In genomic region chr16:18723874-18724273, GRCm38 (mm10) we compare ENCODE assay signal across 21 mouse cellular contexts. TPM values are rescaled to one million over a fixed set of nuclear protein-coding genes. Genes with fewer than 3 reads are reported as not detected.
A peak's percentile ranks its signal among the peaks of the same experiment; 100 is the strongest.
DNase-seq lines count a peak whose midpoint lies in the region; ATAC-seq and TF ChIP-seq lines count a peak whose summit lies in the region.
"Had no signal": no experiment of that assay in that cellular context is flagged by ENCODE, and none has a peak within 500 bp of the region (broad histone marks: within the 10 kb centered on the region; RNA-seq: fewer than 3 reads in every experiment).

No protein-coding gene starts in this region.

- TF ChIP-seq CTCF in cerebellum, adult 2 months (IDR thresholded peaks at IDR 0.05; ENCODE audit: borderline replicate concordance, insufficient read depth, low read depth, low read length), result 0 out of 2 replicates have a peak, but pooled peaks have one; percentile 3
- TF ChIP-seq CTCF in hindbrain, postnatal 0 days (IDR thresholded peaks at IDR 0.05; ENCODE audit: low read depth), result peak; percentile 39
- TF ChIP-seq CTCF in lung, postnatal 0 days (IDR thresholded peaks at IDR 0.05), result peak; percentile 46

- no peak overlapping the region for H3K27ac ChIP-seq in cerebellum, adult 2 months (ENCODE audit: insufficient read depth, low read length)
- H3K27ac ChIP-seq in hindbrain, postnatal 0 days, result no peak overlapping the region; the same call in 1 of the 2 replicates
- H3K27ac ChIP-seq in hindbrain, embryonic 13.5 days, result no peak overlapping the region
- peak overlapping the region; percentile 52 for H3K27ac ChIP-seq in lung, postnatal 0 days (ENCODE audit: low read length)
- H3K27ac ChIP-seq: embryonic facial prominence, embryonic 15.5 days; heart, embryonic 13.5 days; kidney, embryonic 15.5 days; limb, embryonic 13.5 days; midbrain, embryonic 15.5 days; stomach, embryonic 15.5 days had no signal

- H3K4me2 ChIP-seq in hindbrain, postnatal 0 days (ENCODE audit: low read depth, low read length), result no peak overlapping the region
- no peak overlapping the region for H3K4me2 ChIP-seq in hindbrain, embryonic 13.5 days
- H3K4me2 ChIP-seq in lung, postnatal 0 days (replicated peaks; ENCODE audit: low read depth, low read length), result no peak overlapping the region
- H3K4me2 ChIP-seq: embryonic facial prominence, embryonic 15.5 days; heart, embryonic 13.5 days; kidney, embryonic 15.5 days; limb, embryonic 13.5 days; midbrain, embryonic 15.5 days; stomach, embryonic 15.5 days had no signal

- no peaks in the 10 kb centered on the region for H3K9me3 ChIP-seq in hindbrain, postnatal 0 days (ENCODE audit: low read length)
- H3K9me3 ChIP-seq in hindbrain, embryonic 13.5 days, result no peaks in the 10 kb centered on the region
- H3K9me3 ChIP-seq in lung, postnatal 0 days (ENCODE audit: low read length), result no peaks in the 10 kb centered on the region
- H3K9me3 ChIP-seq: embryonic facial prominence, embryonic 15.5 days; heart, embryonic 13.5 days; kidney, embryonic 15.5 days; limb, embryonic 13.5 days; midbrain, embryonic 15.5 days; stomach, embryonic 15.5 days had no signal

- no peak overlapping the region for H3K4me3 ChIP-seq in cerebellum, adult 2 months (replicated peaks; ENCODE audit: insufficient read depth, low read depth, low read length)
- H3K4me3 ChIP-seq in hindbrain, postnatal 0 days (ENCODE audit: low read length), result no peak overlapping the region
- no peak overlapping the region for H3K4me3 ChIP-seq in hindbrain, embryonic 13.5 days
- H3K4me3 ChIP-seq in lung, postnatal 0 days (ENCODE audit: low read depth, low read length), result no peak overlapping the region
- H3K4me3 ChIP-seq: embryonic facial prominence, embryonic 15.5 days; heart, embryonic 13.5 days; kidney, embryonic 15.5 days; limb, embryonic 13.5 days; midbrain, embryonic 15.5 days; stomach, embryonic 15.5 days had no signal

- no peak for TF ChIP-seq POLR2A in cerebellum, adult 2 months (IDR thresholded peaks at IDR 0.05; ENCODE audit: borderline replicate concordance, insufficient read depth, low read length)

- TF ChIP-seq EP300 in lung, postnatal 0 days (IDR thresholded peaks at IDR 0.05), result no peak

- no peak overlapping the region for H3K9ac ChIP-seq in hindbrain, postnatal 0 days (replicated peaks; ENCODE audit: low read length)
- no peak overlapping the region for H3K9ac ChIP-seq in hindbrain, embryonic 13.5 days
- no peak overlapping the region for H3K9ac ChIP-seq in lung, postnatal 0 days (replicated peaks; ENCODE audit: low read depth)
- H3K9ac ChIP-seq: embryonic facial prominence, embryonic 15.5 days; heart, embryonic 13.5 days; kidney, embryonic 15.5 days; limb, embryonic 13.5 days; midbrain, embryonic 15.5 days; stomach, embryonic 15.5 days had no signal

- H3K36me3 ChIP-seq in hindbrain, postnatal 0 days (ENCODE audit: insufficient read depth, low read length), result no peaks in the 10 kb centered on the region
- no peaks in the 10 kb centered on the region for H3K36me3 ChIP-seq in hindbrain, embryonic 13.5 days
- H3K36me3 ChIP-seq in lung, postnatal 0 days (ENCODE audit: insufficient read depth, low read length), result no peaks in the 10 kb centered on the region
- H3K36me3 ChIP-seq: embryonic facial prominence, embryonic 15.5 days; heart, embryonic 13.5 days; kidney, embryonic 15.5 days; limb, embryonic 13.5 days; midbrain, embryonic 15.5 days; stomach, embryonic 15.5 days had no signal

- 6% methylated on average over 3 of the region's 3 CpGs for WGBS in cerebellum, adult 2 months
- 27% methylated on average over 3 of the region's 3 CpGs for WGBS in hindbrain, postnatal 0 days
- 54% methylated on average over 3 of the region's 3 CpGs for WGBS in hindbrain, embryonic 13.5 days
- WGBS in lung, postnatal 0 days, result 16% methylated on average over 3 of the region's 3 CpGs

- H3K4me1 ChIP-seq in cerebellum, adult 2 months (ENCODE audit: control insufficient read depth, insufficient read depth, low read length), result no peaks in the 10 kb centered on the region; the same call in 1 of the 2 replicates
- no peaks in the 10 kb centered on the region for H3K4me1 ChIP-seq in hindbrain, postnatal 0 days (ENCODE audit: insufficient read depth, low read length)
- no peaks in the 10 kb centered on the region for H3K4me1 ChIP-seq in hindbrain, embryonic 13.5 days (replicated peaks)
- peaks cover 5% of the 10 kb centered on the region; the same call in 1 of the 2 replicates for H3K4me1 ChIP-seq in lung, postnatal 0 days (ENCODE audit: insufficient read depth, low read depth, low read length)
- H3K4me1 ChIP-seq: embryonic facial prominence, embryonic 15.5 days; heart, embryonic 13.5 days; limb, embryonic 13.5 days; midbrain, embryonic 15.5 days; stomach, embryonic 15.5 days had no signal

- no peak for DNase-seq in cerebellum, adult 2 months
- no peak for DNase-seq in cerebellum, adult 8-10 months
- DNase-seq in hindbrain, postnatal 0 days (ENCODE audit: low spot score), result peak; percentile 59
- no peak for DNase-seq in lung, postnatal 0 days (ENCODE audit: low spot score)
- DNase-seq in lung, postnatal 14 days, result no peak
- DNase-seq in telencephalon, adult 2 months (ENCODE audit: low read depth, low spot score), result peak; percentile 9
- no peak for DNase-seq in c-Kit-positive CD71-positive TER-119-positive erythroid progenitor cells, embryonic 14.5 days (ENCODE audit: low spot score)
- DNase-seq: adrenal gland, adult 2 months; cerebellum, adult 9-10 months; embryo, embryonic 11 days; heart, postnatal 36 days; spleen, adult 18-20 months had no signal

- no peaks in the 10 kb centered on the region for H3K27me3 ChIP-seq in cerebellum, adult 2 months (ENCODE audit: control insufficient read depth, insufficient read depth, low read length)
- H3K27me3 ChIP-seq in hindbrain, postnatal 0 days (ENCODE audit: insufficient read depth, low read length), result no peaks in the 10 kb centered on the region
- no peaks in the 10 kb centered on the region for H3K27me3 ChIP-seq in hindbrain, embryonic 13.5 days
- H3K27me3 ChIP-seq in lung, postnatal 0 days (replicated peaks; ENCODE audit: insufficient read depth, low read length), result no peaks in the 10 kb centered on the region
- H3K27me3 ChIP-seq: embryonic facial prominence, embryonic 15.5 days; kidney, embryonic 15.5 days; limb, embryonic 13.5 days; midbrain, embryonic 15.5 days; stomach, embryonic 15.5 days had no signal

- ATAC-seq in hindbrain, postnatal 0 days, result peak; percentile 27; the same call in 1 of the 2 replicates
- no peak for ATAC-seq in hindbrain, embryonic 13.5 days (ENCODE audit: low FRiP score)
- no peak for ATAC-seq in lung, postnatal 0 days
- ATAC-seq: inflammation-experienced regulatory T-cells, adult 6 months; midbrain, embryonic 15.5 days had no signal

RNA-seq across cellular contexts. Expression of gene Cldn5, which starts 52.8 kb away (rescaled TPM):
- 62.8 and 71.8 TPM in 2 replicates for polyA plus RNA-seq in cerebellum, adult 2 months (2012; rRNA removed)
- total RNA-seq in hindbrain, postnatal 0 days (2014; rRNA removed), result 181 and 197 TPM in 2 replicates
- 121 and 128 TPM in 2 replicates for polyA plus RNA-seq in hindbrain, postnatal 0 days (2015; fragmentation: Nextera tagmentation; extraction: Ambion mirVana)
- 87.2 and 94.4 TPM in 2 replicates for polyA plus RNA-seq in hindbrain, embryonic 13.5 days (2015; fragmentation: Nextera tagmentation; extraction: Ambion mirVana)
- 400 and 432 TPM in 2 replicates for polyA plus RNA-seq in lung, postnatal 0 days (2015; fragmentation: Nextera tagmentation; extraction: Ambion mirVana)
- total RNA-seq: megakaryocyte, adult 5-6 weeks had no signal
- polyA plus RNA-seq: inflammation-experienced regulatory T-cells, adult 6 months had no signal

Comparison
In these comparisons a context has a peak if more than half of its experiments do, and no peak if none do; other contexts are left out.
1. DNase-seq: peak in hindbrain, postnatal 0 days (single experiment) and telencephalon, adult 2 months (single experiment); none in cerebellum, adult 2 months (0 of 2), cerebellum, adult 8-10 months (single experiment), lung, postnatal 0 days (single experiment), lung, postnatal 14 days (single experiment) and c-Kit-positive CD71-positive TER-119-positive erythroid progenitor cells, embryonic 14.5 days (single experiment).
2. Peak in every context shown above with its lines, with median percentiles within 50 percentile points of each other: CTCF ChIP-seq.